Mouse (Mus musculus) kidney, embryonic 16.5 days (tissue): Measurements from ENCODE around the gene Hrh3. TPM values are rescaled to one million over a fixed set of nuclear protein-coding genes. Genes with fewer than 3 reads are reported as not detected.

ENCODE experiments used
- ATAC-seq: fragments of 200-750 bp; cut with Nextera tagmentation; 2 replicates; pipeline ENCODE4 v1.8.0; 2017; ENCODE audit warnings: moderate TSS enrichment; ENCODE audit not compliant: low FRiP score, low TSS enrichment
- H3K27ac ChIP-seq: fragments of 300-500 bp; sonication (generic); 2 replicates; pipeline ENCODE4 v1.5.1; 2014; ENCODE audit warnings: low read length
- H3K27me3 ChIP-seq: fragments of 300-500 bp; sonication (generic); 2 replicates; pipeline ENCODE4 v1.6.1; 2014; ENCODE audit warnings: low read length, control low read depth, mixed read lengths; ENCODE audit not compliant: insufficient read depth
- H3K36me3 ChIP-seq: fragments of 300-500 bp; sonication (generic); 2 replicates; pipeline ENCODE4 v1.6.1; 2014; ENCODE audit warnings: low read length, control low read depth, mixed read lengths; ENCODE audit not compliant: insufficient read depth
- H3K4me1 ChIP-seq: fragments of 300-500 bp; sonication (generic); 2 replicates; pipeline ENCODE4 v1.6.1; 2014; ENCODE audit warnings: low read length, control low read depth, mixed read lengths; ENCODE audit not compliant: insufficient read depth
- H3K4me2 ChIP-seq: fragments of 300-500 bp; sonication (generic); replicated peaks from 2 replicates; pipeline ENCODE4 v1.6.1; 2014; ENCODE audit warnings: low read depth, low read length
- H3K4me3 ChIP-seq: fragments of 300-500 bp; sonication (generic); 2 replicates; pipeline ENCODE4 v1.5.1; 2014; ENCODE audit warnings: mild to moderate bottlenecking, low read length
- H3K9ac ChIP-seq: fragments of 300-500 bp; sonication (generic); replicated peaks from 2 replicates; pipeline ENCODE4 v1.6.1; 2014; ENCODE audit warnings: low read length
- H3K9me3 ChIP-seq: fragments of 300-500 bp; sonication (generic); 2 replicates; pipeline ENCODE4 v1.6.1; 2016; ENCODE audit warnings: low read length, control low read depth
- WGBS: fragments of 180-500 bp; shearing (Covaris S2); extraction: QIAGEN DNeasy Blood & Tissue Kit; methylation state at CpG from one replicate; pipeline ENCODE4 v1.1.7; 2014; 5-methylcytosine and 5-hydroxymethylcytosine counted together
- polyA plus RNA-seq: library from polyadenylated mRNA; unstranded; fragments of >200 nt; fragmentation: Nextera tagmentation; extraction: Ambion mirVana; gene quantifications from 2 replicates; pipeline ENCODE4 v1.2.1, GENCODE M21; 2015

The Hrh3 gene
- polyA plus RNA-seq, result not detected in 2 replicates

DNA sequence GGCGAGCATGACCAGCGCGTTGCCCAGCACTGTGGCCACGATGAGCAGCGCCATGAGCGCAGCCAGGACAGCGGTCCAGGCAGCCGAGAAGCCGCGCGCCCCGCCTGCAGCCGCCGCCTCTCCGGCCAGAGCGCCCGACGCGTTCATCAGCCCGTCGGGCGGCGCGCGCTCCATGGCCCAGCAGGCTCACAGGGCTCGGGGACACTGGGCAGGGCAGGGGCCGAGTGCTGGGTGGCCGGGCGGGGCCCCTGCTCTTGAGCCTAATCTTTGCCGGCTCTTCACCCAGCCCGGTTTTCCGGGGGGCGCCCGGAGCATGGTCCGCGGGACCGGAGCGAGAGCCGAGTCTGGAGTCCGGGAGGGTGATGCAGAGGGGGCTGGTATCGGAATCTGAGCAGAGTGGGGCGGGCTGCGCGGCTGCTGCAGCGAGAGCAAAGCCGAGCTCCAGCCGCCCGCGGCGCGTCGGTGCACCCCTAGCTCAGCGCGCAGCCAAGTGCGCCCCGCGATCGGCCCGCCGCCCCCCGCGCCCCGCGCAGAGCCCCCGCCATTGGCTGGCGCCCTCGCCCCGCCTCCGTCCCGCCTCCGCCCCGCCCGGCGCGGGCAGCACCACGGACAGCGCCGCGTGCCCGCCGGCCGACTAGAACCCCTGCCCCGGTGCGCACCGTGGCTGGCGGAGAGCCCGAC lies at the start of gene Hrh3:
Gene Hrh3 (minus strand): TSS at position 511 of the 681 bp plus-strand sequence.
- peak within 1 kb of the TSS; percentile 53 for H3K4me3 ChIP-seq
- no peaks in the 10 kb centered on the region for H3K9me3 ChIP-seq
- ATAC-seq, result peak; percentile 84
- no peaks in the 10 kb centered on the region for H3K36me3 ChIP-seq
- H3K27me3 ChIP-seq, result peaks cover 67% of the 10 kb centered on the region
- H3K4me1 ChIP-seq, result peaks cover 16% of the 10 kb centered on the region
- under 1% methylated on average over 84 of the region's 87 CpGs for WGBS
- H3K27ac ChIP-seq, result no peak within 1 kb of the TSS
- peak within 1 kb of the TSS; percentile 94 for H3K4me2 ChIP-seq
- no peak within 1 kb of the TSS for H3K9ac ChIP-seq

DNA sequence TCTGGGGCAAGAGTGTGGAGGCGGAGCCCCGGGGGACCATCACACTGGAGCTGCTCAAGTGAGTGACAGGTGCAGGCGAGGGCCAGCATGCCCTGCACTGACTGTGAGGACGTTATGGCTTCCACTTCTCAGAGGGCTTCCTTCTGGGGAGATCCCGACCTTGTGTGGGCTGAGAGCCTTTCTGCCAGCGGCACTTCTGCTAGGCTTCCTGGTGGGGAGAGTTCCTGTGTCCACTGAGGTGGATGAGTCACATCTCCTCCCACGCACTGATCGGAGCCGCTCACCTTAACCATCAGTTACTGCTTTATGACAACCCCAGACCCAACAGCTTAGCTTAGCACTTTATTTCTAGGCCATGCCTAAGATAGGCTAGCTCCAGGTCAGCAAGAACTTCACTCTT lies 44.3 kb upstream of the Hrh3 start:
- Histone ChIP-seq H3K4me3 (no peak overlapping the region), H3K36me3 (peaks cover 59% of the 10 kb centered on the region), H3K4me2 (no peak overlapping the region), H3K9ac (no peak overlapping the region), H3K9me3 (no peaks in the 10 kb centered on the region), H3K27ac (no peak overlapping the region), H3K4me1 (no peaks in the 10 kb centered on the region), H3K27me3 (no peaks in the 10 kb centered on the region)
- 70% methylated on average over 9 of the region's 9 CpGs for WGBS
- ATAC-seq, result no peak

- H3K4me3 ChIP-seq, result no peak overlapping the region
- 85% methylated on average over 6 of the region's 6 CpGs for WGBS
- H3K36me3 ChIP-seq, result peaks cover 49% of the 10 kb centered on the region
- H3K4me2 ChIP-seq, result no peak overlapping the region
- H3K9ac ChIP-seq, result no peak overlapping the region
- H3K4me1 ChIP-seq, result no peaks in the 10 kb centered on the region
- H3K27me3 ChIP-seq, result no peaks in the 10 kb centered on the region
- no peaks in the 10 kb centered on the region for H3K9me3 ChIP-seq
- no peak for ATAC-seq
- no peak overlapping the region for H3K27ac ChIP-seq
These were observed 43.1 kb upstream of the Hrh3 start for GRCm38 (mm10) chr2:180147379-180147778.

- Histone ChIP-seq H3K9ac (no peak overlapping the region), H3K4me1 (no peaks in the 10 kb centered on the region), H3K9me3 (no peaks in the 10 kb centered on the region), H3K4me2 (no peak overlapping the region), H3K36me3 (peaks cover 41% of the 10 kb centered on the region), H3K4me3 (no peak overlapping the region), H3K27ac (no peak overlapping the region), H3K27me3 (no peaks in the 10 kb centered on the region)
- no peak for ATAC-seq
- WGBS, result 92% methylated on average over 2 of the region's 2 CpGs
These were observed 41.8 kb upstream of the Hrh3 start for GRCm38 (mm10) chr2:180146091-180146490.

GRCm38 (mm10) chr2:180135414-180135813 lies 31.1 kb upstream of the Hrh3 start:
- Histone ChIP-seq H3K4me1 (no peaks in the 10 kb centered on the region), H3K9me3 (no peaks in the 10 kb centered on the region), H3K27me3 (no peaks in the 10 kb centered on the region), H3K36me3 (0 out of 2 replicates have a peak, but pooled peaks cover 9% of the 10 kb centered on the region), H3K4me2 (no peak overlapping the region), H3K4me3 (no peak overlapping the region), H3K27ac (no peak overlapping the region), H3K9ac (no peak overlapping the region)
- ATAC-seq, result no peak
- 82% methylated on average over 5 of the region's 5 CpGs for WGBS

- Histone ChIP-seq H3K36me3 (0 out of 2 replicates have a peak, but pooled peaks cover 9% of the 10 kb centered on the region), H3K4me3 (no peak overlapping the region), H3K9me3 (no peaks in the 10 kb centered on the region), H3K4me2 (no peak overlapping the region), H3K27me3 (no peaks in the 10 kb centered on the region), H3K4me1 (no peaks in the 10 kb centered on the region), H3K27ac (no peak overlapping the region), H3K9ac (no peak overlapping the region)
- WGBS, result 76% methylated on average over 3 of the region's 3 CpGs
- ATAC-seq, result no peak
These were observed 29.6 kb upstream of the Hrh3 start for GRCm38 (mm10) chr2:180133911-180134310.

DNA sequence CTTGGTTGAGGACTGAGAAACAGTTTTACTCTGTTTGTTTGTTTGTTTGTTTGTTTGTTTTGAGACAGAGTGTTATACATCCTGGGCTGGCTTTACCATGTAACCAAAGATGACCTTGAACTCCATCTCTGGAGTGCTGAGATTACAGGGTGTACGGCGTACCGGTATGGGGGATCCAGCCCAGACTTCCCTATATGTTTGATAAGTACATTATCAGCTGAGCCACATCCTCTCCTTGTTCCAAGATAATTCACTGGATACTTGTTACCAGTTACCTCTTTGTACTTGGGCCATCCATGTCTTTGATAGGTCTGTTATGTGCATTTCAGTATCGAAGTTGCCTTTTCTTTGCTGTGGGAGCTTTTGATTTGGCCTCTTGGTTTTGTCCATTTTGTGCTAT lies 28.9 kb upstream of the Hrh3 start:
- Histone ChIP-seq H3K27ac (no peak overlapping the region), H3K27me3 (no peaks in the 10 kb centered on the region), H3K36me3 (0 out of 2 replicates have a peak, but pooled peaks cover 4% of the 10 kb centered on the region), H3K9ac (no peak overlapping the region), H3K4me1 (no peaks in the 10 kb centered on the region), H3K4me2 (no peak overlapping the region), H3K4me3 (no peak overlapping the region), H3K9me3 (no peaks in the 10 kb centered on the region)
- 95% methylated on average over 4 of the region's 4 CpGs for WGBS
- no peak for ATAC-seq

GRCm38 (mm10) chr2:180127675-180128074 lies 23.4 kb upstream of the Hrh3 start:
- Histone ChIP-seq H3K4me1 (0 out of 2 replicates have a peak, but pooled peaks cover 5% of the 10 kb centered on the region), H3K36me3 (peaks cover 6% of the 10 kb centered on the region; the same call in 1 of the 2 replicates), H3K9me3 (no peaks in the 10 kb centered on the region), H3K27me3 (no peaks in the 10 kb centered on the region), H3K9ac (no peak overlapping the region), H3K4me3 (no peak overlapping the region), H3K4me2 (no peak overlapping the region), H3K27ac (no peak overlapping the region)
- WGBS, result 70% methylated on average over 1 of the region's 1 CpGs
- ATAC-seq, result no peak

DNA sequence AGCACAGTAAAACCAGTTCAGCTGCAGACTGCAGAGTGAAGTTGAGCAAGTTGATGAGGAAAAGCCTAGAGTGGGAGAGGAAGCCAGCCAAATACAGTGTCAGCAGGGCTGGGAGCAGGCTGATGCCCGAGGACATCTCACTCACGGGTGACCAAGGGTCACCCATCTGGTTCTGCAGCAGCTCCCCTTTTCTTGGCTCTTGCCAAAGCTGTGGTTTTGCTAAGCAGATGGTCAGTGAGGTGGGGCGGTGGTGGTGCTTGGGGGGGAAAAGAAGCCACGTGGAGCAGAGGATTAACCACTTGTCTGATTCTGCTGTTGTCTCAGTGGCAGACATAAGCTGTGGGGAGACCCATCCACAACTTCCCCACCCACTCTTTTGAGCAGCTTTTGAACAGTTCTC lies 21.9 kb upstream of the Hrh3 start:
- no peak overlapping the region for H3K9ac ChIP-seq
- H3K9me3 ChIP-seq, result no peaks in the 10 kb centered on the region
- no peak overlapping the region for H3K4me3 ChIP-seq
- H3K27me3 ChIP-seq, result no peaks in the 10 kb centered on the region
- H3K4me1 ChIP-seq, result 0 out of 2 replicates have a peak, but pooled peaks cover 5% of the 10 kb centered on the region
- no peak overlapping the region for H3K27ac ChIP-seq
- ATAC-seq, result no peak
- WGBS, result 15% methylated on average over 4 of the region's 4 CpGs
- H3K4me2 ChIP-seq, result no peak overlapping the region
- peaks cover 6% of the 10 kb centered on the region; the same call in 1 of the 2 replicates for H3K36me3 ChIP-seq

GRCm38 (mm10) chr2:180124192-180124591 lies 19.9 kb upstream of the Hrh3 start:
- Histone ChIP-seq H3K36me3 (peaks cover 6% of the 10 kb centered on the region; the same call in 1 of the 2 replicates), H3K4me2 (no peak overlapping the region), H3K9me3 (no peaks in the 10 kb centered on the region), H3K9ac (no peak overlapping the region), H3K4me3 (no peak overlapping the region), H3K27me3 (no peaks in the 10 kb centered on the region), H3K27ac (no peak overlapping the region), H3K4me1 (peaks cover 11% of the 10 kb centered on the region)
- no peak for ATAC-seq
- 88% methylated on average over 2 of the region's 2 CpGs for WGBS
